Mouse (Mus musculus): ENCODE results near the gene Vti1a. TPM values are rescaled to one million over a fixed set of nuclear protein-coding genes. Genes with fewer than 3 reads are reported as not detected.

Gene Vti1a
- polyA plus RNA-seq, 1 experiment from 2014 or later = 42.1 TPM

DNA sequence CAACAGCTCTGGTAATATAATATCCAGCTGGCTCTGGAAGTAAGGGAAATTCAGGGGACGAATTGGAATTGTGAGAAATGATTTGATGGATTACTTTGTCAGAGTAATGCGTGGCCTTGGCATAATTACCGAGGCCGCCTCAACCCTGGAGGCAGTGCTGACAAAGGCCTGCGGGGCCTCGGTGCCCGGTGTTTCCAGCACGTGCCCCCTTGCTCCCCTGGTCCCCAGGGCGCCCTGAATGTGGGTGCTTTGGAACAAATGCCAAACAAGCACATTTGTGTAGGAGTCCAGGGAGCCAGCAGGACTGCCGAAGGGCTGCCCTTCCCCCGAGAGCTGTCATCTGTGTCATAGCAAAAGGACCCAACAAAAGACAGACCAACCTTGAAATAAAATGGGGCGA is 281.9 kb downstream of the Vti1a start:
- ATAC-seq = peak; percentile 19; the same call in 1 of the 2 replicates
- peaks cover 15% of the 10 kb centered on the region for H3K4me1 ChIP-seq (ENCODE audit: control insufficient read depth, insufficient read depth, low read length)
- H3K9ac ChIP-seq (ENCODE audit: low read depth, low read length) = no peak overlapping the region
- H3K9me3 ChIP-seq (replicated peaks; ENCODE audit: control insufficient read depth, low read length, poor library complexity, severe bottlenecking) = no peaks in the 10 kb centered on the region
- no peak overlapping the region for H3K4me2 ChIP-seq (ENCODE audit: low read length)
- H3K4me3 ChIP-seq (ENCODE audit: low read depth, low read length) = no peak overlapping the region
- no peaks in the 10 kb centered on the region for H3K27me3 ChIP-seq (ENCODE audit: control insufficient read depth, insufficient read depth, low read depth, low read length)
- no peaks in the 10 kb centered on the region for H3K36me3 ChIP-seq (ENCODE audit: control insufficient read depth, insufficient read depth, low read length)
- no peak overlapping the region for H3K27ac ChIP-seq (ENCODE audit: low read length)
- 37% methylated on average over 12 of the region's 12 CpGs for whole genome bisulfite sequencing

DNA sequence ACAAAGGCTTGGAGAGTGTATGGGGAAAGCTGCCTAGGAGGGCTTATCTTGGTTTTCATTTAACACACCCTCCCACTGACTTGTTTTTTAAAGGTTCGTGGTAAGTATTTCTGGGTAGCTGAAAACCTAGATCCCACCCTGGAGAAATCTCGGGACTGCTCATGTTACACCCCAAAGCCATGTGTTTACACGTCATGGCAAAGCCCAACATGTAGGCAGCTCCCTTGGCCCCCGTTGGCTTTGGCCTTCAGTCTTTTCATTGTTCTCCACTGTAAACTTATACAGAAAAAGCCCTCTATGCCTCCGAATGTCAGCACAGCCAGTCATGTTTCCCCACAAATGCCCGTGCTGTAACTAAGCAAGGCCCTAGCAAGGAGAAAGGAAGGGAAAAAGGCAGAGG is 283.0 kb downstream of the Vti1a start:
- H3K27me3 ChIP-seq (ENCODE audit: control insufficient read depth, insufficient read depth, low read depth, low read length) = no peaks in the 10 kb centered on the region
- no peaks in the 10 kb centered on the region for H3K36me3 ChIP-seq (ENCODE audit: control insufficient read depth, insufficient read depth, low read length)
- 72% methylated on average over 6 of the region's 6 CpGs for WGBS
- no peak overlapping the region for H3K4me3 ChIP-seq (ENCODE audit: low read depth, low read length)
- no peak overlapping the region for H3K4me2 ChIP-seq (ENCODE audit: low read length)
- ATAC-seq = no peak
- no peaks in the 10 kb centered on the region for H3K9me3 ChIP-seq (replicated peaks; ENCODE audit: control insufficient read depth, low read length, poor library complexity, severe bottlenecking)
- no peak overlapping the region for H3K27ac ChIP-seq (ENCODE audit: low read length)
- peaks cover 11% of the 10 kb centered on the region for H3K4me1 ChIP-seq (ENCODE audit: control insufficient read depth, insufficient read depth, low read length)
- no peak overlapping the region for H3K9ac ChIP-seq (ENCODE audit: low read depth, low read length)

DNA sequence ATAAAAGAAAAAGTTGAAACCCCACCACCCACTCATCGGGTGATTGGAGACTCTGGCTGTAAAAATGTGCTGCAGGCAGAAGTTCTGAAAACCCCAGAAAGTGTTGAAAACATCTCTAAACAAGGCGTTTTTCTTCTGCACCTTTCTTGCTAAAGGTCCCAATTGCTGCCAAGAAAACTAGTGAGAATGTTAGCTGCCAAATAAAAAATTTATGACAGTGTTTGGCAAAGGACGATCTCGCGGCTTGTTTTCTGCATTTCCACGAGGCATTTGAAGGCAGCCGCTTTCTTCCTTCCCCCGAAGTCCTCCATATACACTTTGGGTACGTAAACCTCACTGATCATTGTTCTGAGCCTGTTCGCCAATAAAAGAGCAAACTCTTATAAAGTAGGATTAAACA is 291.6 kb downstream of the Vti1a start:
- H3K4me1 ChIP-seq (ENCODE audit: control insufficient read depth, insufficient read depth, low read length) = peaks cover 13% of the 10 kb centered on the region
- no peak overlapping the region for H3K27ac ChIP-seq (ENCODE audit: low read length)
- no peak overlapping the region for H3K9ac ChIP-seq (ENCODE audit: low read depth, low read length)
- H3K9me3 ChIP-seq (replicated peaks; ENCODE audit: control insufficient read depth, low read length, poor library complexity, severe bottlenecking) = no peaks in the 10 kb centered on the region
- H3K4me2 ChIP-seq (ENCODE audit: low read length) = no peak overlapping the region
- no peaks in the 10 kb centered on the region for H3K27me3 ChIP-seq (ENCODE audit: control insufficient read depth, insufficient read depth, low read depth, low read length)
- H3K36me3 ChIP-seq (ENCODE audit: control insufficient read depth, insufficient read depth, low read length) = no peaks in the 10 kb centered on the region
- H3K4me3 ChIP-seq (ENCODE audit: low read depth, low read length) = no peak overlapping the region
- WGBS = 75% methylated on average over 10 of the region's 10 CpGs
- no peak for ATAC-seq

DNA sequence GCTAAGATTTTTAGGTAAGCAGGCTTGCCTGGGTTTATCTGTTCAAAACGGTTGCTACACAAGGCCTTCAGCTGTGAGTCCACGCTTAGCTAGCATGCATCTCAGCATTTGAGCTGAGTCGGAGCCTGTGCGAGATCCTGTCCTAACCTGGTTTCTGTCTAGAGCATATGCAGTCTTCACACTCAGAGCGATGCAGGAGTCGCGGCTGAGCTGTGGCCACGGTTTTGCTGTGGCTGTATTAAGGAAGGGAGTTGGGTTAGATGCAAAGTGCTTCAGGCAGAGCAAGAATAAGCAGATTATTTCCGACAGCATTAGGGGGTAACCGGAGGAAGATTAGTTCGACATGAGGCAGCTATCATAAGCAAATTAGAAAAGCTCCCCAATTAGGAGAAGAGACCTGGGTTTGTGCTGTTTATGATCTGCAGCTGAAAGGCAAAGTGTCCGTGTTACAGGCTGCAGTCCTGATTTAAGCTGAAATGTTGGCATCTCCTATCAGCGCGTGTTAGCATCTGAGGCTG is 292.8 kb downstream of the Vti1a start:
- Histone ChIP-seq H3K27ac (ENCODE audit: low read length) (peak overlapping the region; percentile 72), H3K27me3 (ENCODE audit: control insufficient read depth, insufficient read depth, low read depth, low read length) (no peaks in the 10 kb centered on the region), H3K9ac (ENCODE audit: low read depth, low read length) (peak overlapping the region; percentile 23; the same call in 1 of the 2 replicates), H3K9me3 (replicated peaks; ENCODE audit: control insufficient read depth, low read length, poor library complexity, severe bottlenecking) (no peaks in the 10 kb centered on the region), H3K4me1 (ENCODE audit: control insufficient read depth, insufficient read depth, low read length) (peaks cover 13% of the 10 kb centered on the region), H3K4me3 (ENCODE audit: low read depth, low read length) (no peak overlapping the region), H3K36me3 (ENCODE audit: control insufficient read depth, insufficient read depth, low read length) (no peaks in the 10 kb centered on the region), H3K4me2 (ENCODE audit: low read length) (no peak overlapping the region)
- WGBS = 50% methylated on average over 14 of the region's 14 CpGs
- peak; percentile 49; the same call in 1 of the 2 replicates for ATAC-seq

DNA sequence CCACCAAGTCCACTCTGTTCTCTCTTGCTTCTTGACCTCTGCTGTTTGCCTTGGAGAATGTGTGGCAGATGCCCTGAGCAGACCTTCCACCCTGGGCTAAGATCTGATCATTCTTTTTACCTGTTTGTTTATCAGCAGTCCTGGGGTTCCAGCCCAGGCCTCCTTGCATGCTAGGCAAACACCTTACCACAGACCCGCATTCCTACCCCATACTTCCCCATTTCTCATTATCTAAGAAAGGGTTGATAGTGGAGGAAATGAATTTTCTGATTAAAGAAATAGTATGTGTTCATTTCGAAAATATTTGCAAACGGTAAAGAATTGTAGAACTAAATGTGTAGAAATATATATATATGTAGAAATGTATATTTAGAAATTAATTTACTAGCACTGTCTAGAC is 293.7 kb downstream of the Vti1a start:
- H3K9ac ChIP-seq (ENCODE audit: low read depth, low read length) = no peak overlapping the region
- peaks cover 13% of the 10 kb centered on the region for H3K4me1 ChIP-seq (ENCODE audit: control insufficient read depth, insufficient read depth, low read length)
- H3K4me2 ChIP-seq (ENCODE audit: low read length) = no peak overlapping the region
- H3K9me3 ChIP-seq (replicated peaks; ENCODE audit: control insufficient read depth, low read length, poor library complexity, severe bottlenecking) = no peaks in the 10 kb centered on the region
- WGBS = 94% methylated on average over 3 of the region's 3 CpGs
- H3K4me3 ChIP-seq (ENCODE audit: low read depth, low read length) = no peak overlapping the region
- no peak for ATAC-seq
- H3K36me3 ChIP-seq (ENCODE audit: control insufficient read depth, insufficient read depth, low read length) = no peaks in the 10 kb centered on the region
- H3K27me3 ChIP-seq (ENCODE audit: control insufficient read depth, insufficient read depth, low read depth, low read length) = no peaks in the 10 kb centered on the region
- H3K27ac ChIP-seq (ENCODE audit: low read length) = peak overlapping the region; percentile 72

DNA sequence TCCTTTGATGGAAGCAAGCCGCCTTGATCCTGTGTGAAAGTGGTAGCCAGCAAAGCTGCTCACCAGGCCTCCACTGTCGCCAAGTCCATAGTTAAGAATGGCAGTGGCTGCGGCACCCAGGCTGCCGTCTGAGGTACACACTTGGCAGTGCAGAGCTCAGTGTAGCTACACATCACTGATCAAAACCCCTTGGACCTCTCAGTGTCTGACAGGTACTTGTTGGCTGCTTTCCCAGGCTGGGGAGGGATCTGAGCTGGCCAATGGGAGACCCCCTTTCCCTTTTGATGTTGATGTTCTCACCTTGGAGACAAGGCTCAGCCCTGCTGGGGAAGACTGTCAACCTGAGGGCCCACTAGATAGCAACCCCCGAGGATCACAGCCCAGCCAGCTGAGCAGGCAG is 299.6 kb downstream of the Vti1a start:
- H3K36me3 ChIP-seq (ENCODE audit: control insufficient read depth, insufficient read depth, low read length) = no peaks in the 10 kb centered on the region
- H3K4me2 ChIP-seq (ENCODE audit: low read length) = no peak overlapping the region
- no peak overlapping the region for H3K9ac ChIP-seq (ENCODE audit: low read depth, low read length)
- no peak for ATAC-seq
- WGBS = 77% methylated on average over 5 of the region's 5 CpGs
- no peaks in the 10 kb centered on the region for H3K9me3 ChIP-seq (replicated peaks; ENCODE audit: control insufficient read depth, low read length, poor library complexity, severe bottlenecking)
- H3K4me3 ChIP-seq (ENCODE audit: low read depth, low read length) = no peak overlapping the region
- no peak overlapping the region for H3K27ac ChIP-seq (ENCODE audit: low read length)
- no peaks in the 10 kb centered on the region for H3K27me3 ChIP-seq (ENCODE audit: control insufficient read depth, insufficient read depth, low read depth, low read length)
- H3K4me1 ChIP-seq (ENCODE audit: control insufficient read depth, insufficient read depth, low read length) = peaks cover 8% of the 10 kb centered on the region; the same call in 1 of the 2 replicates

DNA sequence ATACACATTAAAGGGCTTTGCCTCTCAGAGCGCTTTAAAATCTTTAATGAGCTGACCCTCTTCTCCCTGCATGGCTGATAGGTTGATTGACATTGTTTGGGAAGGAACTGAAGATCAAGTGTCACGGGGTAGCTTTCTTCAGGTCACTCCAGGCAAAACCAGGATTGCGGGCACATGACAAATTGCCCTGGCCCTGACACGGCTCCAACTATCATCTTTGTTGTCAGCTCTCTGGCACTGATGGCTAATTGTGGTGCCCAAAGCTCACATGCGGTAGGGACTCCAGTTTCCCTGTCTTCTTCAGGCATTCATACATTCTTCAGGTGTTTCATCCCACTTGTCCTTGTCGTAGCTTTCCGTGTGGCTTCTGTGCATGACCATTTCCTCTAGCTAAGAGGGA is 300.2 kb downstream of the Vti1a start:
- Histone ChIP-seq H3K27ac (ENCODE audit: low read length) (no peak overlapping the region), H3K9ac (ENCODE audit: low read depth, low read length) (no peak overlapping the region), H3K36me3 (ENCODE audit: control insufficient read depth, insufficient read depth, low read length) (no peaks in the 10 kb centered on the region), H3K4me1 (ENCODE audit: control insufficient read depth, insufficient read depth, low read length) (peaks cover 8% of the 10 kb centered on the region; the same call in 1 of the 2 replicates), H3K27me3 (ENCODE audit: control insufficient read depth, insufficient read depth, low read depth, low read length) (no peaks in the 10 kb centered on the region), H3K4me2 (ENCODE audit: low read length) (no peak overlapping the region), H3K9me3 (replicated peaks; ENCODE audit: control insufficient read depth, low read length, poor library complexity, severe bottlenecking) (no peaks in the 10 kb centered on the region), H3K4me3 (ENCODE audit: low read depth, low read length) (no peak overlapping the region)
- WGBS = 87% methylated on average over 7 of the region's 7 CpGs
- ATAC-seq = no peak

DNA sequence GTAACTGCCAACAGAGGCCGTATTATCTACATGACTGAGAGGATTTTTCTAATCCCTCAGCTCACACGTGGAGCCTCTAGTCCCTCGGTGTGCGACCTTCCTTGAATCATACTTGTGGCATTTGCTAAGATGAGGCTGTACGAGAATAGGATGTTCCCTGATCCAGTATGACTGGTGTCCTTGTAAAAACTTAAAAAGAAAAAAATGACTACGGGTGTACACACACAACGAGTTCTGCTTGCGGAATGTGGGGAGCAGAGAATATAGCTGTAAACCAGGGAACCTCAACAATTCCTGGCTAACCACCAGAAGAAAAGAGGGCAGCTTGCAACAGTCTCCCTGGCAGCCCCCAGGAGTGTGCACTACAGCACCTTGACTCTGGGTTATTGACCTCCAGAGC is 300.8 kb downstream of the Vti1a start:
- Histone ChIP-seq H3K27ac (ENCODE audit: low read length) (no peak overlapping the region), H3K36me3 (ENCODE audit: control insufficient read depth, insufficient read depth, low read length) (no peaks in the 10 kb centered on the region), H3K4me1 (ENCODE audit: control insufficient read depth, insufficient read depth, low read length) (peaks cover 8% of the 10 kb centered on the region; the same call in 1 of the 2 replicates), H3K4me3 (ENCODE audit: low read depth, low read length) (no peak overlapping the region), H3K9ac (ENCODE audit: low read depth, low read length) (no peak overlapping the region), H3K27me3 (ENCODE audit: control insufficient read depth, insufficient read depth, low read depth, low read length) (no peaks in the 10 kb centered on the region), H3K4me2 (ENCODE audit: low read length) (no peak overlapping the region), H3K9me3 (replicated peaks; ENCODE audit: control insufficient read depth, low read length, poor library complexity, severe bottlenecking) (no peaks in the 10 kb centered on the region)
- no peak for ATAC-seq
- 77% methylated on average over 8 of the region's 8 CpGs for WGBS

DNA sequence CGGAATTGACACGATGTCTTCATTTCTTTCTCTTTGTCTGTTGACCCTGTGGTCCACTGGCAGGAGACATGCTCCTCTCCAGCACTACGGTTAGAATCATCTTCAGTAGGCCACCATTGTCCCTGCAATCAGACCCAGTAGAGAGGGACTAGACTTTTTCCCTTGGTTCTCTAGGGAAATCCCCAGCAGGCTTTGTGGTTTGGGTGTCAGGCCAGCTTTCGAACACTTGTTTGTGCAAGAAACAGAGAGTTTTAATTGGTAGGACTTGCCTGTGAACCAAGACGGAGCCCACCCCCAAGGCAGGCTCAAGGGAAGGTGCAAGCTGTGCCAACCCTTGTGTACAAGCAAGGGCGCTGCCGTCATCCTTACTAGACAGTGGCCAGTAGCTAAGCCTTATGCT is 302.5 kb downstream of the Vti1a start:
- no peaks in the 10 kb centered on the region for H3K27me3 ChIP-seq (ENCODE audit: control insufficient read depth, insufficient read depth, low read depth, low read length)
- no peak overlapping the region for H3K4me3 ChIP-seq (ENCODE audit: low read depth, low read length)
- H3K9ac ChIP-seq (ENCODE audit: low read depth, low read length) = no peak overlapping the region
- 93% methylated on average over 7 of the region's 7 CpGs for WGBS
- no peak overlapping the region for H3K27ac ChIP-seq (ENCODE audit: low read length)
- no peak overlapping the region for H3K4me2 ChIP-seq (ENCODE audit: low read length)
- H3K36me3 ChIP-seq (ENCODE audit: control insufficient read depth, insufficient read depth, low read length) = no peaks in the 10 kb centered on the region
- peaks cover 12% of the 10 kb centered on the region; the same call in 1 of the 2 replicates for H3K4me1 ChIP-seq (ENCODE audit: control insufficient read depth, insufficient read depth, low read length)
- no peaks in the 10 kb centered on the region for H3K9me3 ChIP-seq (replicated peaks; ENCODE audit: control insufficient read depth, low read length, poor library complexity, severe bottlenecking)
- no peak for ATAC-seq

Data from midbrain, embryonic 16.5 days (tissue).